Mouse (Mus musculus) C2C12 (cell line): ENCODE measurements around the gene Alpk3. TPM values are rescaled to one million over a fixed set of nuclear protein-coding genes. Genes with fewer than 3 reads are reported as not detected.

Experiments used
- H3K27me3 ChIP-seq: one replicate; pipeline ENCODE4 v1.6.1; 2011; ENCODE audit not compliant: control insufficient read depth, insufficient read depth, insufficient read length
- H3K36me3 ChIP-seq: one replicate; pipeline ENCODE4 v1.6.1; 2011; ENCODE audit not compliant: control insufficient read depth, insufficient read depth
- H3K4me3 ChIP-seq: one replicate; pipeline ENCODE4 v1.5.1; 2011; ENCODE audit warnings: mild to moderate bottlenecking, control low read depth; ENCODE audit not compliant: poor library complexity, insufficient read depth, severe bottlenecking
- H3K79me2 ChIP-seq: one replicate; pipeline ENCODE4 v1.6.1; 2011; ENCODE audit not compliant: control insufficient read depth, insufficient read depth
- H3K79me3 ChIP-seq: one replicate; pipeline ENCODE4 v1.6.1; 2011; ENCODE audit warnings: low read depth, control low read depth
- H3ac ChIP-seq: one replicate; pipeline ENCODE3; 2011; ENCODE audit warnings: low read depth; ENCODE audit not compliant: control insufficient read depth, insufficient read length
- CEBPB ChIP-seq: IDR thresholded peaks from one replicate; pipeline ENCODE4 v1.6.1; 2011; ENCODE audit warnings: low read depth, mild to moderate bottlenecking, control low read depth, moderate library complexity
- CTCF ChIP-seq: IDR thresholded peaks from one replicate; pipeline ENCODE4 v1.5.1; 2011; ENCODE audit not compliant: control insufficient read depth, insufficient read depth, insufficient read length
- FOSL1 ChIP-seq: IDR thresholded peaks from one replicate; pipeline ENCODE4 v1.8.0; 2011; ENCODE audit warnings: mild to moderate bottlenecking, low read length; ENCODE audit not compliant: poor library complexity, insufficient read depth, severe bottlenecking
- MAX ChIP-seq: IDR thresholded peaks from one replicate; pipeline ENCODE4 v1.6.1; 2011; ENCODE audit warnings: mild to moderate bottlenecking, control low read depth
- MYOD1 ChIP-seq: IDR thresholded peaks from one replicate; pipeline ENCODE4 v1.6.1; 2011; ENCODE audit warnings: low read depth; ENCODE audit not compliant: control insufficient read depth, insufficient read length
- MYOG ChIP-seq: IDR thresholded peaks from one replicate; pipeline ENCODE4 v1.6.1; 2011; ENCODE audit not compliant: control insufficient read depth, insufficient read length; ENCODE audit errors: extremely low read depth
- USF1 ChIP-seq: IDR thresholded peaks from one replicate; pipeline ENCODE4 v1.6.1; 2011; ENCODE audit warnings: low read depth, mild to moderate bottlenecking, control low read depth, moderate library complexity
- polyA plus RNA-seq: library from polyadenylated mRNA; unstranded; fragments of >200 nt; fragmentation: generic; extraction: Trizol; gene quantifications from one replicate; pipeline ENCODE4 v1.2.1, GENCODE M21; 2012; ENCODE audit warnings: missing spikeins

The Alpk3 gene
- polyA plus RNA-seq, 1 experiment, result 0.14 TPM

DNA sequence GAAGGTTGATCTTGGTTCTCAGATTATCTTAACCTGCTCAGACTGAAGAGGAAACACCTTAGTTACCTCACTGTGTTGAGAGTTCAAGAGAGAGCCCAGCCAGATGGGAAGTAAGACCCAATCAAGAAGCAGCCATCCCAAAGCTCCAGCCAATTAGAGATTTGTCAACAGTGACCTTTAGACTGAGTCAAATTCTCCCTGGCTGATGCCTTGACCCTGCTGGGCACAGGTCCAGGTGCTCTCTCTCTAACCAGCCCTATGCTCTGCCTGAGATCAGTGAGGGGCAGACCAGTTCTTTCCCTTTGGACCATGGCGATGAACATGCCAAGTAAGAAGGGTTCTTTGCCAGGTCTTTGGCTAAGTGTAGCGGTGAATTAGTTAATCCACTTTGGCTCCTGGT lies 54.3 kb downstream of the Alpk3 start:
- Histone ChIP-seq H3K79me3 (no peaks in the 10 kb centered on the region), H3K27me3 (peaks cover 51% of the 10 kb centered on the region), H3K36me3 (no peaks in the 10 kb centered on the region), H3K4me3 (no peak overlapping the region), H3K79me2 (no peaks in the 10 kb centered on the region), H3ac (no peak overlapping the region)
- TF ChIP-seq MYOD1, result no peak
- TF ChIP-seq MYOG, result no peak
- no peak for TF ChIP-seq CTCF
- TF ChIP-seq CEBPB, result no peak
- no peak for TF ChIP-seq FOSL1
- TF ChIP-seq USF1, result no peak
- TF ChIP-seq MAX, result no peak

DNA sequence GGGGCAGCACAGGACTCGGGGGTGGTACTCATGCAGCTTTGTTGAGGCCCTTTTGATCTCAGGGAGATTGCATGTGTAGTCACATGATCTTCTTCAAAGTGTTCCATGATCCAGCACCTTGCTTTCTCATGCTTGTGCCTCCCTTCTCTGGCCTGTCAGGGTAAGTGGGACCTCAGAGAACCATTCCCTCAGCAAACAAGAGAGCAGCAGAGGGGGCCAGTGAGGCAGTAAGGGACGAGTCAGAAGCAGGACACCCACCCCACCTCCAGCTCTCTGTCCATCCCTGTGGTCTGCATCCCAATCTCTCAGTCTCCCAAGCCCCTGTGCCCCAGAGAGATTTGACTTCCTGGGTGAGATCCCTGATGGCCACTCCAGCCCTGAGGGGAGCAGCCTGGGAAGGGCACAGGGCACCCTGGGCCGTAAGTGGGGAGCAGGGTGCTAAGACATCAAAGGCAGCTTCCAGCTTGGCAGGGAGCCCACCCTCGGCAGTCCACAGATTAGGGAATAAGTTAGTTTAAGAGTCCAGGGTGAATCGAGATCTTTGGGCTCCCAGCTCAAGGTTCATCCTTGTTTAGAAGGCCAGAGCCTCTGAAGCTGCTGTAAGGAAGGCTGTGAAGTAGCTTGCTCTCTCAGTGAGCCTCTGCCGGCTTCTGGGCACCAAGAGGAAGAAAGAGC lies 55.4 kb downstream of the Alpk3 start:
- Histone ChIP-seq H3K4me3 (no peak overlapping the region), H3K79me3 (no peaks in the 10 kb centered on the region), H3ac (no peak overlapping the region), H3K36me3 (no peaks in the 10 kb centered on the region), H3K27me3 (peaks cover 55% of the 10 kb centered on the region), H3K79me2 (no peaks in the 10 kb centered on the region)
- TF ChIP-seq FOSL1, result no peak
- TF ChIP-seq CEBPB, result no peak
- no peak for TF ChIP-seq MYOD1
- TF ChIP-seq MYOG, result no peak
- no peak for TF ChIP-seq MAX
- TF ChIP-seq CTCF, result no peak
- TF ChIP-seq USF1, result no peak

DNA sequence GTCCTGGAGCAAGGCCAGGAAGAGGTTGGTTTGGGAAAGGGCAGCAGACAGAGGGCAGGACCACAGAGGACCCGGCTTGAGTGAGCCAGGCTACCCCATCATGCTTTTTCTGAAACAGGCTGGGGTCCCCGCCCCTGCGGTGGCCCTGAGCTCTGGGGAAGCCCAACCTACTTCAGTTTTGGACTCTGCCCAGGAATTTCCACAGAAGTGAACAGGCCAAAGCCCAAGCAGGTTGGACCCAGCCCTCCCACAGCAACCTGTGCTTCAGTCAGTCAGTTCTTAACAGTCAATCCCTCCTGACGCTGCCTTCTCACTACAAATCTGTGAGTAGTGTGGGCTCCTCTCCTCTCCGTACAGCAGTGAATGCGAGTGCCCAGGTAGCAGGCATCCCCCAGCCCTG lies 57.2 kb downstream of the Alpk3 start, which contains the start of gene Slc28a1:
Slc28a1 (plus strand) TSS at position 245 of the 400 bp plus-strand sequence.
- TF ChIP-seq CEBPB (no peak), MYOG (no peak), FOSL1 (no peak), MYOD1 (no peak), USF1 (no peak), CTCF (no peak), MAX (no peak)
- peaks cover 55% of the 10 kb centered on the region for H3K27me3 ChIP-seq

DNA sequence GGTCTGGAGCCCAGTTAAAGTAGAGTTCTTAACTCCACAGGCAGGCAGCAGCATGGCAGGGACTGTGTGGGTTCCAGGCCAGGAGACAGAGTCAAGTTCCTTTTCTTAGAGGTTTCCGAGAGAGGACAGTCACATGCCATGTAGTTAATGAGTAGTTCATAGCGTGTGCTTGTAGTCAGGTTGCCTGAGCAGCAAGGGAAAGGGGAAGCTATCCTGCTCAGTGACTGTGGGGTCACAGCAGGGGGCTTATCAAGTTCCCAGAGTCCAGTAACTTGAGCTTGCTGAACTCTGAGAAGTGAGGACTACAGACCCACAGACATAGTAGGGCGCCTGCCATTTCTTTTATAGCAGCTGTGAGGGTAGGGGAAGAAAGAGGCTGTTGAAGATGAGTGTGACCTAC lies 63.7 kb downstream of the Alpk3 start:
- no peak overlapping the region for H3ac ChIP-seq
- no peaks in the 10 kb centered on the region for H3K79me2 ChIP-seq
- H3K36me3 ChIP-seq, result no peaks in the 10 kb centered on the region
- no peak overlapping the region for H3K4me3 ChIP-seq
- no peak for TF ChIP-seq MYOD1
- TF ChIP-seq CTCF, result no peak
- no peak for TF ChIP-seq MYOG
- TF ChIP-seq FOSL1, result no peak
- TF ChIP-seq CEBPB, result no peak
- TF ChIP-seq USF1, result no peak
- TF ChIP-seq MAX, result no peak
- H3K27me3 ChIP-seq, result peaks cover 16% of the 10 kb centered on the region
- H3K79me3 ChIP-seq, result no peaks in the 10 kb centered on the region

More for the DNA sequence above, 57.2 kb downstream of the Alpk3 start, which contains the start of gene Slc28a1:
- Histone ChIP-seq H3K36me3 (no peaks in the 10 kb centered on the region), H3ac (no peak within 1 kb of the TSS), H3K79me2 (no peaks in the 10 kb centered on the region), H3K79me3 (no peaks in the 10 kb centered on the region), H3K4me3 (no peak within 1 kb of the TSS)

DNA sequence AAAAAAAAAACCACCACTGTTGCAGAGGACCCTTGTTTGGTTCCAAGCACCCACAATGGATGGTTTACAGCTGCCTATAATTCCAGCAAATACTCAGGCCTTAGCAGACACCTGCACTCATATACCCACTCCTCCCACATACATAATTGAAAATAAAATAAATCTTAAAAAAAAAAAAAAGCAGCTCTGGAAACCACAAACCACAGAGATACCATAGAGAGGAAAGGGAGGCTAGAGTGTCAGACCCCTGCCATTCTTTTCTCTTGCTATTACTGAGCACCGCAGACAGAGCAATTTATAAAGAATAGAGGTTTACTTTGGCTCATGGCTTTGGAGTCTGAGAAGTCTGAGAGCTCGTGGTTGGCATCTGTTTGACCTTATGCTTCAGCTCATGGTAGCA lies 65.4 kb downstream of the Alpk3 start:
- H3K27me3 ChIP-seq, result peaks cover 4% of the 10 kb centered on the region
- H3K79me3 ChIP-seq, result no peaks in the 10 kb centered on the region
- no peaks in the 10 kb centered on the region for H3K79me2 ChIP-seq
- H3ac ChIP-seq, result no peak overlapping the region
- no peak overlapping the region for H3K4me3 ChIP-seq
- H3K36me3 ChIP-seq, result no peaks in the 10 kb centered on the region
- TF ChIP-seq CEBPB (no peak), MAX (no peak), MYOG (no peak), FOSL1 (no peak), MYOD1 (no peak), USF1 (no peak), CTCF (no peak)

DNA sequence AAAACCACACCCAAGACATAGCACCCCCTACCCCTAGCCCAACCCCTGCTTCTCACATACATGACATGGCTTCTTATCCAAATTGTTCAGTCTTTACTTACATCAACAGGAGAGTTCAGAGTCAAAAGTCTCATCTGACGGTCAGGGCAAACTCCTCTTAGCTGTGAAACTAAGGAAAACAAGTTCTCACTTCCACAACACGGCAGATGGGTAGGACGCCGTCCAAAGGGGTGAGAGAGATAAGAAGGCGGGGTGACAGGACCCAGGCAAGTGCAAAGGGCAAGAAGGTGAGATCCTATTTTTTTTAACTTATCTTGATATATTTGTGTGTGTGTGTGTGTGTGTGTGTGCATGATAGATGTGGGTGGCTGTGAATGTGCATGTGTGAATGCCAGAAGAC lies 66.2 kb downstream of the Alpk3 start:
- TF ChIP-seq MYOG (no peak), MYOD1 (no peak)
- no peaks in the 10 kb centered on the region for H3K79me3 ChIP-seq
- no peaks in the 10 kb centered on the region for H3K36me3 ChIP-seq
- no peak overlapping the region for H3ac ChIP-seq
- H3K4me3 ChIP-seq, result no peak overlapping the region
- H3K79me2 ChIP-seq, result no peaks in the 10 kb centered on the region
- H3K27me3 ChIP-seq, result no peaks in the 10 kb centered on the region
